Mouse (Mus musculus) testis, adult 2 months (tissue): ENCODE measurements around the gene Rwdd1. TPM values are rescaled to one million over a fixed set of nuclear protein-coding genes. Genes with fewer than 3 reads are reported as not detected.
A peak's percentile ranks its signal among the peaks of the same experiment; 100 is the strongest.
"Not testable (repeated sequence)": the region's sequence is repeated elsewhere in the genome, so short reads cannot be mapped to it uniquely, and the experiment has no call there.

Experiments used
- H3K27ac ChIP-seq: fragments of 200-500 bp; 2 replicates; pipeline ENCODE4 v1.5.1; 2012; ENCODE audit warnings: low read depth, low read length; ENCODE audit not compliant: control insufficient read depth, insufficient read depth
- H3K27me3 ChIP-seq: fragments of 200-500 bp; 2 replicates; pipeline ENCODE4 v1.6.1; 2012; ENCODE audit warnings: mild to moderate bottlenecking, low read length, moderate library complexity; ENCODE audit not compliant: control insufficient read depth, insufficient read depth
- H3K36me3 ChIP-seq: fragments of 200-500 bp; 2 replicates; pipeline ENCODE4 v1.6.1; 2012; ENCODE audit warnings: mild to moderate bottlenecking, low read length; ENCODE audit not compliant: control insufficient read depth, insufficient read depth
- H3K4me1 ChIP-seq: fragments of 200-500 bp; 2 replicates; pipeline ENCODE4 v1.6.1; 2012; ENCODE audit warnings: low read length; ENCODE audit not compliant: control insufficient read depth, insufficient read depth
- H3K4me3 ChIP-seq: fragments of 200-500 bp; 2 replicates; pipeline ENCODE4 v1.5.1; 2012; ENCODE audit warnings: low read depth, mild to moderate bottlenecking, low read length, moderate library complexity, mixed read lengths; ENCODE audit not compliant: control insufficient read depth
- CTCF ChIP-seq: fragments of 200-500 bp; IDR thresholded peaks from 2 replicates; pipeline ENCODE4 v1.5.1; 2012; ENCODE audit warnings: low read depth, mild to moderate bottlenecking, inconsistent platforms, low read length, moderate library complexity; ENCODE audit not compliant: control insufficient read depth, insufficient read depth, insufficient replicate concordance
- POLR2A ChIP-seq: fragments of 200-500 bp; IDR thresholded peaks from 2 replicates; pipeline ENCODE4 v1.6.1; 2012; ENCODE audit warnings: low read depth, mild to moderate bottlenecking, inconsistent platforms, low read length, moderate library complexity; ENCODE audit not compliant: control insufficient read depth
- polyA plus RNA-seq: library from polyadenylated mRNA; depleted of rRNA; stranded (reverse); fragments of >200 nt; gene quantifications from 2 replicates; pipeline ENCODE4 v1.2.3, GENCODE M21; 2012

The Rwdd1 gene
- polyA plus RNA-seq, 1 experiment = 41.3 TPM

DNA sequence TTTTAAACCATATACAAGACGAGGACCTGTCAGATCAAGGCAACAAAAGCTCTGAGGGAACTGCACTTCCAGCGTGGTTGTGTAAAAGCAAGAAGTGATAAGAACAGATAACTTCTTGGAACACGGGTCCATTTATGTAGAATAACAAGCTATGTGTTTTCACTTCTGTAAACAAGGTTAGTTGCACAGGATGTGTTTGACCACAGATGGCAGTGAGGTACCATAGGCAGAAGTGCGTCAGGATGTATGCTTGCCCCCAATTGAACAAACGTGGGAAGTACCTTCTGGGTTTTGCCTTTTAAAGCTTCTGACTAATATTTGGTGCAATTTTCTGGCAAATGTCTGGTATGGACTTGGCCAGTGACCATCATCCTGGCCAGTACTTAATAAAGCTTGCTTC is 10.9 kb upstream of the Rwdd1 start:
- no peak for TF ChIP-seq POLR2A
- TF ChIP-seq CTCF = no peak
- Histone ChIP-seq H3K27ac (no peak overlapping the region), H3K27me3 (no peaks in the 10 kb centered on the region), H3K4me1 (peaks cover 6% of the 10 kb centered on the region), H3K4me3 (no peak overlapping the region), H3K36me3 (no peaks in the 10 kb centered on the region)

- no peaks in the 10 kb centered on the region for H3K27me3 ChIP-seq
- peak overlapping the region; percentile 90 for H3K4me3 ChIP-seq
These were observed 600 bp downstream of the Rwdd1 start for GRCm38 (mm10) chr10:34018746-34019301.

GRCm38 (mm10) chr10:34013241-34013640 is 6.2 kb downstream of the Rwdd1 start:
- Histone ChIP-seq H3K4me1 (peaks cover 2% of the 10 kb centered on the region), H3K36me3 (no peaks in the 10 kb centered on the region), H3K27me3 (no peaks in the 10 kb centered on the region), H3K27ac (no peak overlapping the region), H3K4me3 (no peak overlapping the region)
- no peak for TF ChIP-seq CTCF
- no peak for TF ChIP-seq POLR2A

More at GRCm38 (mm10) chr10:34018746-34019301, 600 bp downstream of the Rwdd1 start:
- TF ChIP-seq POLR2A (no peak), CTCF (no peak)
- peak overlapping the region; percentile 72 for H3K27ac ChIP-seq
- H3K4me1 ChIP-seq = peaks cover 2% of the 10 kb centered on the region
- no peaks in the 10 kb centered on the region for H3K36me3 ChIP-seq

GRCm38 (mm10) chr10:34012581-34012980 is 6.8 kb downstream of the Rwdd1 start:
- TF ChIP-seq POLR2A = no peak
- TF ChIP-seq CTCF = no peak
- Histone ChIP-seq H3K4me3 (no peak overlapping the region), H3K27ac (no peak overlapping the region), H3K36me3 (no peaks in the 10 kb centered on the region), H3K4me1 (no peaks in the 10 kb centered on the region), H3K27me3 (no peaks in the 10 kb centered on the region)

DNA sequence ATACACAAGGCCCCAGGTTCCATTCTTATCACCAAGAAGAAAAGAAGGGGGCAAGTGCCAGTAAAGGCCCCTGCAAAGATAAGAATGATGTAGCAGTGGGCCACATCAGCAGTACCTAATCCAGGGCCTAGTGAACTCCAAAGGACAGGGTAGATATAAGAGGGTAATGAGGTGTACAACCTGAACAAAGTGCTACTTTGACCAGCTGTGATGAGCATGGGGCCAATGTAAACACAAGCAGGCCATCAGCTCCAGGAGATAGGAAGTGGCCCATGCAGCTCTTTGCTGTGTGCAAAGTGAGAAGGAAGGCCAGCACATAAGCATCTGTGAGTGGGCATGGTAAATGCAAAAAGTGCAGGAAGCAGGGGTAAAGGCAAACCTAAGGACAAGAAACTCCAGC is 21.0 kb downstream of the Rwdd1 start:
- no peaks in the 10 kb centered on the region for H3K4me1 ChIP-seq
- no peaks in the 10 kb centered on the region; the same call in 1 of the 2 replicates for H3K36me3 ChIP-seq
- TF ChIP-seq POLR2A = no peak
- TF ChIP-seq CTCF = no peak

GRCm38 (mm10) chr10:33996686-33997085 is 22.7 kb downstream of the Rwdd1 start:
- not testable (repeated sequence) for H3K4me3 ChIP-seq, H3K36me3 ChIP-seq, H3K27me3 ChIP-seq, H3K27ac ChIP-seq, H3K4me1 ChIP-seq

More for the DNA sequence above, 21.0 kb downstream of the Rwdd1 start:
- Histone ChIP-seq H3K4me3 (no peak overlapping the region), H3K27ac (no peak overlapping the region), H3K27me3 (no peaks in the 10 kb centered on the region)

- TF ChIP-seq CTCF (peak; percentile 14; the same call in 1 of the 2 replicates), POLR2A (no peak)
- no peaks in the 10 kb centered on the region for H3K27me3 ChIP-seq
- no peaks in the 10 kb centered on the region for H3K36me3 ChIP-seq
- H3K4me3 ChIP-seq = no peak overlapping the region
- H3K4me1 ChIP-seq = no peaks in the 10 kb centered on the region
- no peak overlapping the region for H3K27ac ChIP-seq
These were observed 32.7 kb downstream of the Rwdd1 start for GRCm38 (mm10) chr10:33986771-33987170.
